21 mouse cellular contexts compared by ENCODE assay signal in the genomic region with DNA sequence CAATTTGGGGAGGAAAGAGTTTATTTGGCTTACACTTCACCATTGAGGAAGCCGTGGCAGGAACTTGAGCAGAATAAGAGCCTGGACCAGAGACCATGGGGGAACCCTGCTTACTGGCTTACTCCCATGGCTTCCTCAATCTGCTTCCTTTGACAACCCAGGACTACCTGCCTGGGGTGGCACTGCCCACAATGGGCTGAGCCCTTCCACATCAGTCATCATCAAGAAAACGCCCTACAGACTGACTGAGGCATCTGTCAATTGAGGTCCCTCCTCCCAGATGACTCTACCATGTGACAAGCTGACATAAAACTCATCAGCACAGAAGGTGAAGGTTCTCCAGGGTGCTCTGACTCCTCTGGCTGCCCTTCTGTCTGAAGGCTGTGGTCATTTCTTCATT. TPM values are rescaled to one million over a fixed set of nuclear protein-coding genes. Genes with fewer than 3 reads are reported as not detected.
DNase-seq lines count a peak whose midpoint lies in the region; ATAC-seq lines count a peak whose summit lies in the region.
"Had no signal": no experiment of that assay in that cellular context is flagged by ENCODE, and none has a peak within 500 bp of the region (broad histone marks: within the 10 kb centered on the region; RNA-seq: fewer than 3 reads in every experiment).

No protein-coding gene starts in this region.

- no peaks in the 10 kb centered on the region for H3K27me3 ChIP-seq in forebrain, embryonic 16.5 days (replicated peaks; ENCODE audit: control insufficient read depth, insufficient read depth, low read length)
- H3K27me3 ChIP-seq: embryonic facial prominence, embryonic 13.5 days; forebrain, embryonic 13.5 days; heart, embryonic 13.5 days; hindbrain, embryonic 12.5 days had no signal

- ATAC-seq in common myeloid progenitor, adult 5-6 weeks (replicated peaks; ENCODE audit: low read depth, poor library complexity, severe bottlenecking) = peak; percentile 28; the same call in 1 of the 2 replicates
- ATAC-seq in monocyte, adult 5-6 weeks (replicated peaks; ENCODE audit: insufficient number of reproducible peaks, low FRiP score, low TSS enrichment, poor library complexity, severe bottlenecking) = peak; percentile 45; the same call in 1 of the 2 replicates
- ATAC-seq in forebrain, embryonic 16.5 days = no peak
- ATAC-seq: forebrain, embryonic 13.5 days; hindbrain, embryonic 16.5 days had no signal

- DNase-seq in kidney, adult 11 months = peak; percentile 59
- no peak for DNase-seq in kidney, postnatal 10 days
- peak; percentile 75 for DNase-seq in 416B (ENCODE audit: low read depth)
- DNase-seq in thymus, postnatal 36 days = no peak
- DNase-seq: adrenal gland, postnatal 14 days; cerebellum, adult 11-12 months; cerebellum, adult 9-10 months; cerebellum, postnatal 25 days; gastrocnemius, adult 2 months; gastrocnemius, postnatal 25 days; heart, adult 11 months; heart, postnatal 36 days had no signal

- H3K4me2 ChIP-seq in forebrain, embryonic 16.5 days (ENCODE audit: low read length) = no peak overlapping the region
- H3K4me2 ChIP-seq: embryonic facial prominence, embryonic 13.5 days; forebrain, embryonic 13.5 days; heart, embryonic 13.5 days; hindbrain, embryonic 12.5 days had no signal

- peaks cover 7% of the 10 kb centered on the region for H3K4me1 ChIP-seq in forebrain, embryonic 16.5 days (replicated peaks; ENCODE audit: control insufficient read depth, insufficient read depth, low read length)

- H3K4me3 ChIP-seq in forebrain, embryonic 16.5 days (replicated peaks; ENCODE audit: low read length) = no peak overlapping the region
- H3K4me3 ChIP-seq: embryonic facial prominence, embryonic 13.5 days; forebrain, embryonic 13.5 days; gastrocnemius, adult 2 months; heart, embryonic 13.5 days; hindbrain, embryonic 12.5 days had no signal

- no peaks in the 10 kb centered on the region for H3K9me3 ChIP-seq in forebrain, embryonic 16.5 days (ENCODE audit: control insufficient read depth, low read length)
- H3K9me3 ChIP-seq: embryonic facial prominence, embryonic 13.5 days; forebrain, embryonic 13.5 days; heart, embryonic 13.5 days; hindbrain, embryonic 12.5 days had no signal

- no peaks in the 10 kb centered on the region for H3K36me3 ChIP-seq in forebrain, embryonic 16.5 days (ENCODE audit: control insufficient read depth, insufficient read depth)
- H3K36me3 ChIP-seq: embryonic facial prominence, embryonic 13.5 days; heart, embryonic 13.5 days; hindbrain, embryonic 12.5 days had no signal

- no peak overlapping the region for H3K27ac ChIP-seq in forebrain, embryonic 16.5 days (ENCODE audit: low read length)
- H3K27ac ChIP-seq: embryonic facial prominence, embryonic 13.5 days; forebrain, embryonic 13.5 days; gastrocnemius, adult 2 months; heart, embryonic 13.5 days; hindbrain, embryonic 12.5 days had no signal

- no peak overlapping the region for H3K9ac ChIP-seq in forebrain, embryonic 16.5 days (replicated peaks; ENCODE audit: low read depth, low read length)
- H3K9ac ChIP-seq: embryonic facial prominence, embryonic 13.5 days; forebrain, embryonic 13.5 days; heart, embryonic 13.5 days; hindbrain, embryonic 12.5 days had no signal

- 83% methylated on average over 2 of the region's 2 CpGs for WGBS in forebrain, embryonic 16.5 days

RNA-seq across cellular contexts. Expression of gene Fam102a, which starts 4.7 kb away (rescaled TPM):
- 3.6 and 3.9 TPM in 2 replicates for total RNA-seq in common myeloid progenitor, adult 5-6 weeks (2017)
- 16.5 to 33.7 TPM (median 17.8 TPM) in 3 replicates for total RNA-seq in monocyte, adult 5-6 weeks (2017)
- 4.7 and 5.6 TPM in 2 replicates for polyA plus RNA-seq in forebrain, embryonic 16.5 days (2015; fragmentation: Nextera tagmentation; extraction: Ambion mirVana)

RNA-seq across cellular contexts. Expression of gene Dpm2, which starts 40.2 kb away (rescaled TPM):
- 37.1 and 40.5 TPM in 2 replicates for total RNA-seq in common myeloid progenitor, adult 5-6 weeks (2017)
- 17.1 to 48.6 TPM (median 38.2 TPM) in 3 replicates for total RNA-seq in monocyte, adult 5-6 weeks (2017)
- polyA plus RNA-seq in forebrain, embryonic 16.5 days (2015; fragmentation: Nextera tagmentation; extraction: Ambion mirVana) = 136 and 141 TPM in 2 replicates

RNA-seq across cellular contexts. Expression of gene Pip5kl1, which starts 44.1 kb away (rescaled TPM):
- total RNA-seq in common myeloid progenitor, adult 5-6 weeks (2017) = not detected in 2 replicates
- 2.5 TPM in 1 of 3 replicates, not detected in the others for total RNA-seq in monocyte, adult 5-6 weeks (2017)
- 3.9 and 6.8 TPM in 2 replicates for polyA plus RNA-seq in forebrain, embryonic 16.5 days (2015; fragmentation: Nextera tagmentation; extraction: Ambion mirVana)
- total RNA-seq: adrenal gland, postnatal 14 days; gastrocnemius, adult 2 months; gastrocnemius, postnatal 25 days had no signal
- polyA plus RNA-seq: heart, embryonic 13.5 days; heart, postnatal 0 days had no signal

RNA-seq across cellular contexts. Expression of gene 9430097D07Rik, which starts 45.0 kb away (rescaled TPM):
- not detected in 2 replicates for total RNA-seq in common myeloid progenitor, adult 5-6 weeks (2017)
- total RNA-seq in monocyte, adult 5-6 weeks (2017) = not detected in 3 replicates
- 0.42 and 0.60 TPM in 2 replicates for polyA plus RNA-seq in forebrain, embryonic 16.5 days (2015; fragmentation: Nextera tagmentation; extraction: Ambion mirVana)
- total RNA-seq: adrenal gland, postnatal 14 days; gastrocnemius, adult 2 months; gastrocnemius, postnatal 25 days; heart, postnatal 36 days had no signal
- polyA plus RNA-seq: embryonic facial prominence, embryonic 13.5 days; heart, postnatal 0 days had no signal

RNA-seq across cellular contexts. Expression of gene St6galnac4, which starts 56.4 kb away (rescaled TPM):
- 25.7 and 28.8 TPM in 2 replicates for total RNA-seq in common myeloid progenitor, adult 5-6 weeks (2017)
- total RNA-seq in monocyte, adult 5-6 weeks (2017) = 18.7 to 29.4 TPM (median 21.7 TPM) in 3 replicates
- polyA plus RNA-seq in forebrain, embryonic 16.5 days (2015; fragmentation: Nextera tagmentation; extraction: Ambion mirVana) = 27.4 and 29.6 TPM in 2 replicates

Comparison
In these comparisons a context has a peak if more than half of its experiments do, and no peak if none do; other contexts are left out.
1. DNase-seq: peak in kidney, adult 11 months (single experiment) and 416B (single experiment); none in kidney, postnatal 10 days (single experiment) and thymus, postnatal 36 days (0 of 2).